Mouse (Mus musculus): Measurements from ENCODE around the gene Rbm26.

GRCm38 (mm10) chr14:105184866-105185265 lies 7.7 kb upstream of the Rbm26 start:
- TF ChIP-seq GATA1 (IDR thresholded peaks at IDR 0.05; ENCODE audit: low read length) = no peak
- no peak for TF ChIP-seq TAL1 (IDR thresholded peaks at IDR 0.05; ENCODE audit: low read length)
